Mouse (Mus musculus): ENCODE measurements around the gene Ctbp2. TPM values are rescaled to one million over a fixed set of nuclear protein-coding genes. Genes with fewer than 3 reads are reported as not detected.

Gene Ctbp2
- total RNA-seq, 2 experiments from 2014 or later, result 23.8 to 28.6 TPM

- DNase-seq, result no peak
- intact Hi-C loops (cut with DNase I), result no loop called here
Observed at GRCm38 (mm10) chr7:133093731-133094130, 30.4 kb downstream of the Ctbp2 start.

- no peak for DNase-seq
- intact Hi-C loops (cut with DNase I), result no loop called here
Observed at GRCm38 (mm10) chr7:133090641-133091040, 33.5 kb downstream of the Ctbp2 start.

GRCm38 (mm10) chr7:133089621-133090260, 34.4 kb downstream of the Ctbp2 start:
- intact Hi-C loops (cut with DNase I), result loop anchor here (5.0 kb wide), 1 partner anchor 33 kb away; the partner anchor contains the start of genes Ctbp2 and Fgfr2

DNA sequence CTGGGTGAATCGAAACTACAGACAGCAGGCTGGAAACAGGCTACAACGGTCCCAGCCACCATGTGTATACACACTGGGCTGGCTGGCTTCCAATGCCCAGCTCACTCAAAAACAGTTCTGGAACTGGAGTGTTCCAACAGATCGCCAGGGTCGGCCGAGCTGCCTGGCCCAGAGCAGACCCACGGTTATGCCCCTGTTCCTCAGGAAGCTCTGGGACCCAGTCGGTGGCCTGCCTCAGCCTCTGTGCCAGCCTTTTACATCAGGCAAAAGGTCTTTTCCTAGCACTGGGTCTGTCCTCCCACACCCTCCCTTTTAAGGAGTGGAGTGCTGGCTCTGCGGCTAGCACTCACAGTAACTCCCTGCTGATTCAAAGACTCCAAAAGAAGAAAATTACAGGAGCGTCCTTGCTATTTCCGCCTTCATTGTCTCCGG, 35.3 kb downstream of the Ctbp2 start:
- DNase-seq, result peak; percentile 72 to 76
- intact Hi-C loops (cut with DNase I), result loop anchor here (5.0 kb wide), 1 partner anchor 33 kb away; the partner anchor contains the start of genes Ctbp2 and Fgfr2

More at GRCm38 (mm10) chr7:133089621-133090260, 34.4 kb downstream of the Ctbp2 start:
- no peak for DNase-seq

GRCm38 (mm10) chr7:133088411-133088810, 35.7 kb downstream of the Ctbp2 start:
- intact Hi-C loops (cut with DNase I), result loop anchor here (5.0 kb wide), 1 partner anchor 34 kb away; the partner anchor contains the start of genes Ctbp2 and Fgfr2
- DNase-seq, result no peak

DNA sequence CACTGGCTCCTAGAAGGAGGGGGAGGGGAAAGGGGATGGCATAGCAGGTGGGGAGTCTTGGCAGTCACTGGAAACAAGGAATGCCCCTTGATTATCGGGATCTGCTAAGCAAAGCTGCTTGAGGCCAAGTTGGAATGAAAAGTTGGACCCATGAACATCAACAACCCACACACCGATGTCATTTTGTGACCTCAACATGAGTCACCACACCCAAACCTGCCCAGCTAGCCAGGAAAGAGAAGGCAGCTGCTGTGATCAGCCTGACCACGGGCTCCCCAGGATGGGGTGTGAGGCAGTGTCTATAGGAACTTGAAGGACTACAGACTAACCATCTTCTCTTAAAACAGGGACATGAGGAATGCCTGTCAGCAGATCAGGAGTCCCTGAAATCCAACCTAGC, 38.7 kb downstream of the Ctbp2 start:
- no peak for DNase-seq
- intact Hi-C loops (cut with DNase I), result loop anchor here (5.0 kb wide), 1 partner anchor 37 kb away; the partner anchor contains the start of genes Ctbp2 and Fgfr2

- intact Hi-C loops (cut with DNase I), result no loop called here
- DNase-seq, result no peak
Observed at GRCm38 (mm10) chr7:133083936-133084614, 40.1 kb downstream of the Ctbp2 start.

GRCm38 (mm10) chr7:133078929-133079328, 45.2 kb downstream of the Ctbp2 start:
- intact Hi-C loops (cut with DNase I), result no loop called here
- DNase-seq, result no peak

GRCm38 (mm10) chr7:133074462-133075133, 49.6 kb downstream of the Ctbp2 start:
- intact Hi-C loops (cut with DNase I), result no loop called here
- DNase-seq, result no peak

DNA sequence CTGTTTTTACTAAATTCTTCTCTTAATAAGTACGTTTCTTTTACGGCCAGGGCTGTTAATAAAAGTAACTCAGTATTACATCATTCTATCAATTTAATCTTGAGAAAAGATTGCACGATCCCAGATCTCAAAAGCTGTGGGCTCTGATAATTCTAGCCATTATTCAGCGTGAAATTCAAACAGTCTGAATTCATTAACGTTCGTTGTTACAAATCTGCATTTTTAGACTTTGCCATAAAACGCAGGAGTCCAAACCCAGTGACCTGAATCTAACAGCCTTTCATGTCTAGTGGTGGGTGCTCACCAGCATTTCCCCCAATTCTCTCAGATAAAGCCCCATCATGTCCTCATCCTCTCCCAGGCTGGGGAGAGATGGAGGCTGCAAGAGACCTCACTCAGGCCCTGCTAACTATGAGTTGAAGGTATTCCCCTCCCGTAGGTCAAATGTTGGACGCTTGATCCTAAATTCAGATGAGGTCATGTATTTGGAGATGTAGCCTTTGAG, 51.0 kb downstream of the Ctbp2 start:
- DNase-seq, result no peak
- intact Hi-C loops (cut with DNase I), result no loop called here

DNA sequence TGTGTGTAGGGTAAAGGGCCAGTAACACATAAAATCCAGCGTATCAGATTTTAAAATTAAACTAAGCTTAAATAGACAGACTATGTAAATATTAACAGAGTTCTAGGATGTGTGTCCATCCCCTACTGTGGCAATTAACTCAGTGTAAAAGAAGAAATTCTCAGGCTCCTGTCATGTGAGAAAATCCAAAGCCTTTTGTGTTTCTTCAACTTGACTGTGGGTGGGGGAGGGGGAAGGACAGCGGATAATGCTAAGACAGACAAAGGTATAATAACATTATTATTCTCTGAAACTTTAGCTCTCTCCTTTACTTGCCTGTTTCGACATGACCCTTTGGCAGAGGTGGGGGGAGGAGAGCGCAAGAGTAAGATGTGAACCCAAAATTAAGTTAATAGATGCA, 51.6 kb downstream of the Ctbp2 start:
- intact Hi-C loops (cut with DNase I), result no loop called here
- no peak for DNase-seq

- DNase-seq, result no peak
- intact Hi-C loops (cut with DNase I), result loop anchor here (5.0 kb wide), 1 partner anchor 35 kb away; no protein-coding TSS in a partner anchor
Observed at GRCm38 (mm10) chr7:133067321-133067841, 56.8 kb downstream of the Ctbp2 start.

DNA sequence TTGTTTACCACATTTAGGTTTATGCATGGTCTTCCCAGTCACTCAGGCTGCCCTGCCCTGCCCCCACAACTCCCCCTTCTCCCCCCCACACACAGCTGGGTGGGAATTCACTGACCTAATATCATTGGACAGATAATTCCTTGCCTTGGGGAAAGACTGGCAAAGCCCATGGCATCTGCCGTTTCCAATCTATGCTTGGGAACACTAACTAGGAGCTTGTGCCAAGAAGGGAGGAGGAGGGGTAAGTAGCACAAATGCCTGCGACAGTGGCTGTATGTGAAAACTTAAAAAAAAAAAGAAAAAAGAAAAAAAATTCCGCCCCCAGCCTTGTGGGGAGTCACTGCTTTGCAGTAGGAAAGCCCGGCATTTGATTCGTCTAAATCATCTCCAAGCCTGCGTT, 57.4 kb downstream of the Ctbp2 start:
- no peak for DNase-seq
- intact Hi-C loops (cut with DNase I), result loop anchor here (5.0 kb wide), 1 partner anchor 34 kb away; no protein-coding TSS in a partner anchor

DNA sequence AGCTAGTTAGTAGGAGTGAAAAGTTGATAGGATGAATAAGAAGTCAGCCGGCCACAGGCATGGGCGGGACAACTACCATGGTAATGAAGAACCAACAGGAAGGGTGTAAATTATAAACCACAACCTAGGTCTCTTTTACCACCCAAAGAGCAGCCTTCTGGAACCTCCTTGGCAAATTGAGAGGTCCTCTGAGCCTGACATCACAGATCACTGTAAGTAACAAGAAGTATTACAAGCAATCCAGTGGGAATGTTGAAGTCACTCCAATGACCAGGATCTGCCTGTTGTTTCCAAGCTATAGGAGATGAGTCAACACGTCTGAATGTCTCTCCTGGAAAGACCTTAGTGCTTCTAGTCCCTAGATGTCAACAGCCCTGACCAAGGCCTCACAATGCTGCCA, 62.1 kb downstream of the Ctbp2 start:
- intact Hi-C loops (cut with DNase I), result no loop called here
- DNase-seq, result no peak

- DNase-seq, result no peak
- intact Hi-C loops (cut with DNase I), result no loop called here
Observed at GRCm38 (mm10) chr7:133060170-133060569, 64.0 kb downstream of the Ctbp2 start.

DNA sequence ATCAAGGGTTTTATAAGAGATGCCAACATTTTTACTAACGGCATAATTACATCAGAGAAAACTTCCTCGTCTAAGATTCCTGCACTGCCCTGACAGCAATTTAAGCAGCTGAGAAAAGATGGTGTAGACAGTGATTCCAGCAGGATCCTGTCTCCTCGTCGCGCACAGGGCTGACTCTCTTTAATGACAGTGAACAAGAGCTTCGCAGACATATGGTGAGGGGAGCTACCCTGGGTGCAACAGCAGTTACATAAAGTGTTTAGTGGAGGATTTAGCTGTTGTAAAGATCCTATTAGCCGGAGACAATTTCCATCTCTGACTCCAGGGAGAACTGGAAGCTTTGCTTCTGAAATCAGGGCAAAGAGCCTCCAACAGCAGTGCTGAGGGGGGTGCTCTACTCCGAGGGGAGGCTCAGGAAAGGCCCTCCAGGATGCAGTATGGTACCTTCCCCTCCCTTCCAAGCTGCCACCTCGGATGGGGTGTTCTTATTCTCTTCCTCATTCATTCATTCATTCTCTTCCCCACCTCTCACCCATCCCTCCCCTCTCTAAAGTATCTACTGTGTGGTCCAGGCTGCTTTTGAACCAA, 64.5 kb downstream of the Ctbp2 start:
- intact Hi-C loops (cut with DNase I), result loop anchor here (5.0 kb wide), 1 partner anchor 63 kb away; the partner anchor contains the start of genes Ctbp2 and Fgfr2
- no peak for DNase-seq

GRCm38 (mm10) chr7:133059150-133059509, 65.0 kb downstream of the Ctbp2 start:
- intact Hi-C loops (cut with DNase I), result loop anchor here (5.0 kb wide), 1 partner anchor 63 kb away; the partner anchor contains the start of genes Ctbp2 and Fgfr2

GRCm38 (mm10) chr7:133058496-133059149, 65.5 kb downstream of the Ctbp2 start:
- no peak for DNase-seq
- intact Hi-C loops (cut with DNase I), result loop anchor here (5.0 kb wide), 1 partner anchor 64 kb away; the partner anchor contains the start of genes Ctbp2 and Fgfr2

More at GRCm38 (mm10) chr7:133059150-133059509, 65.0 kb downstream of the Ctbp2 start:
- no peak for DNase-seq

- no peak for DNase-seq
- intact Hi-C loops (cut with DNase I), result loop anchor here (5.0 kb wide), 1 partner anchor 65 kb away; the partner anchor contains the start of genes Ctbp2 and Fgfr2
Observed at GRCm38 (mm10) chr7:133056924-133057323, 67.2 kb downstream of the Ctbp2 start.
